Mouse (Mus musculus): ENCODE data around the gene Iqgap2. TPM values are rescaled to one million over a fixed set of nuclear protein-coding genes. Genes with fewer than 3 reads are reported as not detected.

Iqgap2 gene
- total RNA-seq, 2 experiments from 2014 or later = 91.9 to 143 TPM

DNA sequence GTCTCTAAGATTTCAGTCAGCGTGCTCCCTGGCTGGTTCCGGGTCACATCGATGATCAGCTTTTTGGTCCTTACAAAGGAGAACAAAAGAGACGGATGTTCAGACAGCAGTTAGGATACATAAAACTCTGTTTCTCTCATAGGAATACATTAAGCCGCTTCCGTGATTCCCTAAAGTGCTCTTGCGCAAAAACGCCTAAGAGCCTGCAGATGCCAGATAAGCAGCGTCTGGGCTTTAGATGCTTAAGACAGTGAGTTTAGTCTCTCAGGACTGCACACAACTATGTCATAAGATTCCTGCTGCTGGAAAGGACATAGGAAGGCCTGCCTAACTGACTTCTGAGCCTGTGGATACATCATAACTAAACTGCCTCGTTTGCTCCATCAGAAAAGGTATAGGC, 254.0 kb downstream of the Iqgap2 start:
- ATAC-seq (replicated peaks; ENCODE audit: poor library complexity, severe bottlenecking) = no peak

DNA sequence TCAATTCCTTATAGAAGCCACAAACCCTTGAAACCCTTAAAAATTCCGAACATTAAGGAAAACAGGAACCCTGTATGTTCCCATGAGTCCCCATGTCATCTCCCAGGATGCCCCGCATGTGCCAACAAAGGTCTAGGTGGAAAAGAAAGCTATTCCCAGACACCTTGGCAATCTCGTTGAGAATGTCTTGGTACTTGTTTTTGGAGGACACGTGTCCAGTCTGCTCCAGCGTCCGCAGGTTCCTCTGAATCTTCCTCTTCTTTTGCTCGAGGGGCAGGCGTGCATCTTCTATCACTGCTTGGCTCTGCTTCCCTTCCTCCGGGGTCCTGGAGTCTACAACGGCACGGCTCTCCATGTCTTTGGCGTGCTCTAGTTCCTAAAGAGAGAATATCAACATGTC, 256.4 kb downstream of the Iqgap2 start:
- no peak for ATAC-seq (replicated peaks; ENCODE audit: poor library complexity, severe bottlenecking)

DNA sequence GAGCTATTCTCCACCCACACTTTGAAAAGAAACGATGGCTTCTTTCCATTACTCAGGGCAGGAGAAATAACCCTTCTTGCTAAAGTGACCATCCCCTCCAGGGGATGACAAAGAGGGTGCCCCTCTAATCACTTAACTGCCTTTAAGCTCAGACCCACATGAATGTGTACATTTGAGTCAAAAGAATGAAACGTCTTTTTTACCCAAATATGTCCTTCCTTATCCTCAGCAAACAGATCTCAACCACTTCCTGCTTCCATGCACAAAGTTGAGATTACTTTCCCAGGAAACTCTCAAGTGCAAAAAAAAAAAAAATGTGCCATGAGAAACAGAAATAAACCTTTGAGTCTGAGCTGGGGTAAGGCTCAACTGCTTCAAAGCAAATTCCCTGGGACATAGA, 257.3 kb downstream of the Iqgap2 start:
- no peak for ATAC-seq (replicated peaks; ENCODE audit: poor library complexity, severe bottlenecking)

DNA sequence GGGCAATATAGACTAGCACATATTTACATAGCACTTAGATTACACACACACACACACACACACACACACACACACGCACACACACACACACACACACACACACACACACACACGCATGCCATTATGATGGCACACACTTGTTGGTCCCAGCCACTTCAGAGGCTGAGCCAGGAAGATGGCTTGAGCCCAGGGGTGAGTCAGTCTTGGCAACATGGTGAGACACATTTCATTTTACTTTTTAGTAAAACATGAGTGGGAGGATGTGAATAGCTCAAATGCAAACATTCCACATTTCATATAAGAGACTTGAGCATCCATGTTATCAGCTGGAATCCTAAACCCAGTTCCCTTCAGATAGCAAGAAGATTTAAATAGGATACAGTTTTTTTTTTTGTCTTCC, 258.3 kb downstream of the Iqgap2 start:
- no peak for ATAC-seq (replicated peaks; ENCODE audit: poor library complexity, severe bottlenecking)

DNA sequence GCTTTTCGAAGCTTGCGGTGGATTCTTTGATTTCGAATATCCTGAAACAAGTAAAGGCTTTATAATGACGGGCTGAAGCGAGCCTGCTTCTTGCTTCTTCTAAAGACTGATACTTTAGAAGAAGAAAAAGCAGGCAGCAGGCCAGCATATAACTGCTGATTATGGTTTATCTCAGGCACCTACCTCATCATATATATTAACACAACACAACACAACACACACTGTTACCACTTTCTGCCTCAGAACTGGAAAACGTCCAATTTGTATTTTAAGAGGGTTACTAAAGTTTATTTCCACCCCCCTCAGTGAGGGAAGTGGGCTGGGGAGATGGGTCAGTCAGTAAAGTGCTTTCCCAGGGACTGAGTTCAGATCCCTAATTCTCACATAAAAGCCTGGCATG, 259.6 kb downstream of the Iqgap2 start:
- no peak for ATAC-seq (replicated peaks; ENCODE audit: poor library complexity, severe bottlenecking)

DNA sequence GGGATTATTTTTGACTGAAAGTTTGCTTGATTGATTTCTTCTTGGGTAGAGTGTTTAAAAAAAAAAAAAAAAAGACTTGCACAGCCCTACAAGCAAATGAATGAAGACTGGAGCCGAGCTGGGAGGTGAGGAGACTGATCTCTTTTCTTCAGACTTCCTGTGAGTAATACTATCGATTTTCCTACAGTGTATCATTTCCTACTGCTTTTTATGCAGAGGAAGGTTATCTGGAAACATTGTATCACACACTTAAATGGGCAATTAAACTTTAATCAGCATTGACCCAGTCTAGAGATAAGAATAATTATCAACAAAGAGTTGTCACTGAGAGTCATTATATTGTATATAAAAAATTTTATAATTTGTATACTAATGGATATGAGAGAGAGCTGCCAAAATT, 261.0 kb downstream of the Iqgap2 start:
- ATAC-seq (replicated peaks; ENCODE audit: poor library complexity, severe bottlenecking) = no peak

DNA sequence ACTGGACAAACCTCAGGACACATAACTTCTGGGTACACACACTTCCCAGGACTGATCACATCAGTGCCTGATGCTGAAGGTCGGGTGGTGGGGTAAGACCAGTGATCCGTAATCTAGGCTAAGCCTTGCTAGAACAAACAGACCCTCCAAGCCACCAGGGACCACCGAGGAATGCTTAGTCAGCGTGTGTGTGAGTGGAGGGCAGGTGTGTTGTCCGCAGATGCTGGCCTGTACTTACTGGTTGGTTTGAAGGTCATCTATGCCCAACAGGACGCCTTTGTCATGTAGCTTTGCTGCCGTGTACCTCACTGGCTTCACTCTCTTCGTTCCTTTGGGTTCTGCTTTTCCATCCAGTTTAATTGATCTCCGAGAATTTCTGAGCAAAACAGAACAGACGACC, 262.0 kb downstream of the Iqgap2 start:
- no peak for ATAC-seq (replicated peaks; ENCODE audit: poor library complexity, severe bottlenecking)

DNA sequence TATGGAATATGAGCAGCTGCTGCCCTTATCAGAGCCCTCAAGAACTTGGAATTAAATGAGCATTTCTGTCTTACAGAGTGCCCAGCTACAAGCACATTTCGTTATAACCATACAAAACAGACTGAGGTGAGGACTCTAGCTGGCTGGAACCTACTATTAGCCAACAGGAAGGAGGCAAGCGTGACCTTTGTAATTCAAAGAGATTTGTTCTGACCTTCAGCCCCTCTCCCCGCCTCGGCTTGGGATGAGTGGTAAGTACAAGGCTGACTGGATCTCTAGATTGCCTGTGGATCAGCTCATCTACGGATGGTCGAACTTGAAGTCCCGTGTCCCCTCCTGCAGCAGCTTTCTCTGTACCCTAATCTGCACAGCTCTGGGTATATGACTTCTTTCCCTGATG, 265.0 kb downstream of the Iqgap2 start:
- ATAC-seq (replicated peaks; ENCODE audit: poor library complexity, severe bottlenecking) = no peak

DNA sequence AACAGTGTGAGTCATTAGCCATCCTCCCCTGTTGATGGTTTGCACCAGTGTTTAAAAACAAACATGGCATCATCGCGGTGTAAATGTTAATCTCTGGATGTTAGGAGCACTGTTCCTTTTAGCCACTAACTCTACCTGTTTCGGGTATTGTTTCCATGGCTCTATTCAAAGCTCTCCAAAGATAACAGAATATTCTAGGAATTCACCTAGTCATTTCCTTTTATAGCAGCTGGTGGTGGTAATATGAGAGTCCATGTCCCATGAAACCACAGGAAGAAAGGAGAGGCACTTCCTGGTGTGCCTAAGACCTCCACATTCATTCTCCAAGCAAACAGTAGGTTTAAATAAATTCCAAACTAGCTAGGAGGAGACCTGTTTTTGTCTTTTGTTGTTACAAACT, 268.7 kb downstream of the Iqgap2 start:
- no peak for ATAC-seq (replicated peaks; ENCODE audit: poor library complexity, severe bottlenecking)

DNA sequence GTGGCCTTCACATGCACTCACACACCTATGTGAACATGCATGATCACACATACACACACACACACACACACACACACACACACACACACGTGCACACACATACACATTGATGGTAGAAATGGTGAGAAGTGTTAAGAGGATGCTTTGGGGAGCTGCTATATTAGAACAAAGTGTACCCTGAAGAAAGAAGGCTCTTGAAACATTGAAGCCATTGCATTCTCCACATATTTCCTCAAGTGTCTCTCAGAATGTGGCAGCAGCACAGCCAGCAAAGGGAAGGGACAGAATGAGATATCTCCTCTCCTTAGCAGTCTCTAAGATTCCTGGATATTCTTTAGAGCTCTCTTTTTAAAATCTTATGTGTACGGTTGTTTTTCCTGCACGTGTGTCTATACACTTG, 270.2 kb downstream of the Iqgap2 start:
- ATAC-seq (replicated peaks; ENCODE audit: poor library complexity, severe bottlenecking) = no peak

DNA sequence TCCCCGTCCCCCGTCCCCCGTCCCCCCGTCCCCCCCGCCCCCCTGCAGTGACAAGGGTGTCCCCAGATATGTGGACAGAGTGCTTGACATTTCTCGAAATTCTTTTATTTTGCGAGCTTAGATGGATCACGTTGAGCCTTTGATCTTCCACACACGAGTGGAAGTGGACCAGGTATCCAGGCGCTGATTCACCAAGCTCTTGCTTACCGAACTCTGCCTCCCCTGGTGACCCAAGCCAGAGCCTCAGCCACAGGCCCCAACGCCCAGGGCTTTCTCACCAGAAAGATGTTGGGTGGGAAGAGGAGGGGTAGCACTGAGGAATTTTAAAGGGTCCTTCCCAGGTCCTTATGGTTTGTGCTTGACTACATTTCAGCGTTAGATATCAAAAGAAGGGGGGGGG, 272.9 kb downstream of the Iqgap2 start:
- ATAC-seq (replicated peaks; ENCODE audit: poor library complexity, severe bottlenecking) = no peak

DNA sequence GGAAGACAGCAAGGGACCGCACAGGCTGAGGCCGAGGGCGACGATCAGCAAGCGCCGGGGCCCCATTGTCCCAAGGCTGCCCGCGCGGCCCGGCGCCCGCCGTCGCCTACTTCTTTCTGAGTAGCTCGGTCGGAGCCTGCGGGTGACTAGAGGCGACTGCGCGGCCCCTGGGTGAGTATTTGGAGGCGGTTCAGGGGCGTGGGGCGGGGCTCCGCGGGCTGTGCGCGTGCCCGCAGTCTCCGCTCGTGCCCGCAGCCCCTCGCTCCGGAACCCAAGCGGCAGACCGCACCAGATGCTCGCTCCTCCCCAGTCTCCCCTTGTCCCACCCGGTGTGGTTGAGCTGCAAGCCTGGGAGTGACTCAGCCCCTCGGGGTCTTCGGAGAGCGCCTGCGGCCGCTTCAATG, 273.4 kb downstream of the Iqgap2 start, which contains the start of gene F2r:
Gene F2r, minus strand, starts transcription at position 179 of the 404 bp plus-strand sequence.
- ATAC-seq (replicated peaks; ENCODE audit: poor library complexity, severe bottlenecking) = peak; percentile 98

DNA sequence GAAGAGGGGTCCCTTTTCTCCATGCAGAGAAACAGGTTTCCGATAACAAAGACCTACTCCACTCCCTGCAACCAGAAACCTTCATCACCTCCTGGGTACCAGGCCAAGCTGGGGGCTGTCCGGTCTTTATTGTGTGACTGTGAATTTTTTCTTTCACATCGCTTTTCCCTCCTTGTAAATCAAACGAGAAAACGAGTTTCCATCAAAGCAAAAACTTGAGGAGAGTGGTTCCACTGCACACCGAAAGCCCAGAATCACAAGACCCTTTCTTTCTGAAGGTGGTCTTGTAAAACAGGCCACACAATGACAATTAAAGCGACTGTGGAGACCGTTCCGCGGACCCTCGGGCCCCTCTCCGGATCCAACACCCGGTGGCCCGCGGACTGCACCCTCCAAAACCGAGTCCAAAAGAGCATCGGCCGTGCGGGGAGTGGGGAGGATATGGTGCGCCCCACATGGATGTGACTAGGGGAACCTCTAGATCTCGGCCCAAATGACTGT, 274.0 kb downstream of the Iqgap2 start:
- no peak for ATAC-seq (replicated peaks; ENCODE audit: poor library complexity, severe bottlenecking)

DNA sequence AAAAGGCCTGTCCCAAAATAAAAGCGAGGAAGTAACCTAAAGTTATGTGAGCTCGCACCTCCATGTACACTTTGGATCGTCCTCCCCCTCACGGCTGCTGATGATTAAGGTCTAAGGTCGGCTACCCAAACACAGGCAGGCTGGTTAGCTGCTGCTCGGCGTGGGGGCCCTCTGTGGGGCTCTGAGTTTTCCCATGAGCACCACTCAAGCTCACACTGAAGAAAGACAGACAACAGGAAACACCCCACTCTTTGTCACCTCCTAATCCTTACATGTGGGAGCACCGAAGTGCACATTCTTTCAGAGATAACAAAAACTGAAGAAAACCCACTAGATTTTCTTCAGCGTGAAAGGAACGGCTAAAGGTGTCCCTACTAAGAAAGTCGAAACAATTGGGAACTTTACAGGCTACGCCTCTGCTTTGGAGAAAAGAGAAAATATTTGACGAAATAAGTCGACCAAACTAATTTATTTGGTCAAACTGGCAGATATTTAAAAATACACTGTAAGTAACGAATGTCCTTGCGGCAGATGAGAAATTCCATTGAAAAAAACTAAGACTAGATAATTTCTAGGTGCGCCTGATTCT, 274.5 kb downstream of the Iqgap2 start:
- ATAC-seq (replicated peaks; ENCODE audit: poor library complexity, severe bottlenecking) = no peak

DNA sequence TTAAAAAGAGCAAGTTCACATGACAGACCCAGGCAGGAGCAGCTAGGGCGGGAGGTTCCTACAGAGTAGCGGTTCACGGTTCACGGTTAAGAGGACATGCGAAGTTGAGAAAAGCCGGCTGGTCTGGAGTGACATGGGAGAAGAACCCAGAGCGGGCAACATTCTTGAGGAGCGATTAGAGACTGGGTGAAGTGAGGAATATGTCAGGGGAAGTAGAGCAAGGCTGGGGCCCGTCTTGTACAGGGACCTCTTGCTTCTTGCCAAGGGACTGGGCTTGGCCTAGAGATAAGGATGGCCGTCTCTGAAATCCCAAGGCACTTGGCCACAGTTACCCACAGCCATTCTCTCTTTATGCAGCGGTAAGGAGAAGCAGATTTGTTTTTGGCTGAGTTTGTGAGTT, 275.2 kb downstream of the Iqgap2 start:
- ATAC-seq (replicated peaks; ENCODE audit: poor library complexity, severe bottlenecking) = no peak

DNA sequence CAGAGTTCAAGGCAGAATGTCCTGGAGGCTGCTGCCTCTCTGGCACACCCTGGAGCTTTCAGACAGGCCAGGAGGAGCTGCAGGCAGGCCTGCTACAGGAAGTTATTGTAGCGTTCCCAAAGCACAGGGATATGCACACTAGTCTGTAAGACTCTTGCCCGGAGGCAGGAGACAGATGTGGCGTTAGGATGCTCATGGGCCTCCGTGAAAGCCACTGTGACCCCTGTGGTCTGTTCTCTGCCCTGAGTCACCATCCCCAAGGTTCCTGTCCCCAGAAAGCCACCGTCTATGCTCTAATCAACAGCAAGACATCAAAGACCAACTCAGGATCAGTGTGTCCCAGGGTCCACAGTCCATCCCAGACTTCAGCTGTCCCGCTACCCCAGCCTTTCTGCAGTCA, 277.0 kb downstream of the Iqgap2 start:
- ATAC-seq (replicated peaks; ENCODE audit: poor library complexity, severe bottlenecking) = no peak

DNA sequence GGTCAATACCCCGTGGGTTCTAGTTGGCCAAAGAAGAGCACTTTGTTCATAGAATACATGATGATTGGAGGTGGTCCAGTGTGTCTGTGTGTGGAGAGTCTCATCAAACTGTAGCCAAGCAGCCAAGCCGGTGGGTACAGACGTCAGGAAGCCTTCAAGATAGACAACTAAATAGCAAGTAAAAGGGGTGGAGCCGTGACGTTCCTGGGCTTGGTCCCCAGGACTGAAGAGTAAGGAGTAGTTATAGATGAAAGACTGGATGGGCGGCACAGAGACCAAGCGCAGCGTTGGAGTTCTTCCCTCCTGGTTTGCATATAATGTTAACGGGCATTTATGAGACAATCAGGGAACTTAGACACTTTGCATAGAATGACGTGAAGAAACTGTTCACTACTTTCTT, 279.5 kb downstream of the Iqgap2 start:
- ATAC-seq (replicated peaks; ENCODE audit: poor library complexity, severe bottlenecking) = no peak

DNA sequence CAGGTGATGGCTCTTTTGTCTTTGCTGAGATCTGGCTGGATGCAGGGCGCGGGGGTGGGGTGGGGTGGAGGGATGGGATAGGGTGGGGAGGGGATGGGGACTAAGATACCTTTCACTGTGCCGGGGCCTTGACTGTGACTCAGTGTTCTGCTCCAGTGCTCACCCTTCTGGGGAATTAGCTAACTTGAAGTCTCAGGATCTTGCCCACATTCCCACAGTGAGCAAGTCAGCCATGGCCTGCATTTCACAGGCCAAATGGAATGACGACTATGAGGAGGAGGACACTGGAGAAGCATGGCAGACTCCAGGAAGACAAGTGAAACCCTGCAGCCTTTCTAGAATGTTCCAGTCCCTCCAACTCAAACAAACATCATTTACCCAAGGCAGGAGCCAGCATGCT, 280.0 kb downstream of the Iqgap2 start:
- ATAC-seq (replicated peaks; ENCODE audit: poor library complexity, severe bottlenecking) = no peak

DNA sequence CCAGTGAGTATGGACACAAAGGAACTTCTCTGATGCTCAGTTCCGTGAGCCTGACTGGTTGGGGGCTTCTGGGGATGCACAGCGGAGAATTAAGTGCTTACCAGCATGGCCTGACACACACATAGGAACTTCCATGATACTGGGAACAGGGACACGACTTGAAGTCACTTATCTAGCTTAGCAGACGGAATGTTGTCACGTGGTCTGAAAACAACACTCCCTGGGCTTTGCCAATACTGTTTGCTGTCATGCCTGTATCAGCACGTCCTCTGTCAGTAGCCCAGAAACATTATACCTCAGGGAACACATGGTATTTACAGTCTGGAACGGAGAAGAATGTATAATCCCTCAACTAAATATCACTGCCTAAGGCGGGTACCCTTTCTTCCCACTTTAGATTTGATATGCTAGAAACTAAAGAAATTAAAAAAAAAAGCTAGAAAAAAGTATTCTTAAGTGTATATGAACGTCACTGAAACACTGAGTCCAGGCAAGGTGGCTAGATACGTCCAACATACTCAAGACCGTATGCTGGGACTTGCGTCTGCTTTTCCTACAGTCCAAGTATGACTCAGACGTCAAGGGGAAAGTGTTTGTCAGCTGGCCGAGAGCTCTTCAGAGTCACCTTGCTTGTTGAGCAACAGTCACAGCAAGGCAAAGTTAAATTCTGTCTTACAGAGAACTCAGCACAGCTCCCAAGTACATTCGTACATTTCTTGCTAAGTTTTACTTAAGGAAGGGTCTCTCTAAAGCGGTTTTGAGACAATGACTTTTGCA, 280.7 kb downstream of the Iqgap2 start:
- no peak for ATAC-seq (replicated peaks; ENCODE audit: poor library complexity, severe bottlenecking)

DNA sequence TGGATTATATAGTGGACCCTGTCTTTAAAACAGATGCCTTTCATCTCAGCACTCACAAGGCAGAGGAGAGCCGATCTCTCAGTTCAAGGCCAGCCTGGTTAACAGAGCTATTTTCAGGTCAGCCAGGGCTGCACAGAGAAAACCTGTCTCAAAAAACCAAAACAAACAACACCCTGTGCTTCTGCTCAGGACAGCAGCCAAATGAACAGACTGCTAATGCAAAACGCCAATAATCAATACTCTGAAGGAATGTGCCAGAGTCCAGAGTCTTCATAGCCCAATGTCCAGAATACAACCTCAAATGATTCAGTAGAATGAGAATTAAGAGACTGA, 282.7 kb downstream of the Iqgap2 start:
- no peak for ATAC-seq (replicated peaks; ENCODE audit: poor library complexity, severe bottlenecking)

DNA sequence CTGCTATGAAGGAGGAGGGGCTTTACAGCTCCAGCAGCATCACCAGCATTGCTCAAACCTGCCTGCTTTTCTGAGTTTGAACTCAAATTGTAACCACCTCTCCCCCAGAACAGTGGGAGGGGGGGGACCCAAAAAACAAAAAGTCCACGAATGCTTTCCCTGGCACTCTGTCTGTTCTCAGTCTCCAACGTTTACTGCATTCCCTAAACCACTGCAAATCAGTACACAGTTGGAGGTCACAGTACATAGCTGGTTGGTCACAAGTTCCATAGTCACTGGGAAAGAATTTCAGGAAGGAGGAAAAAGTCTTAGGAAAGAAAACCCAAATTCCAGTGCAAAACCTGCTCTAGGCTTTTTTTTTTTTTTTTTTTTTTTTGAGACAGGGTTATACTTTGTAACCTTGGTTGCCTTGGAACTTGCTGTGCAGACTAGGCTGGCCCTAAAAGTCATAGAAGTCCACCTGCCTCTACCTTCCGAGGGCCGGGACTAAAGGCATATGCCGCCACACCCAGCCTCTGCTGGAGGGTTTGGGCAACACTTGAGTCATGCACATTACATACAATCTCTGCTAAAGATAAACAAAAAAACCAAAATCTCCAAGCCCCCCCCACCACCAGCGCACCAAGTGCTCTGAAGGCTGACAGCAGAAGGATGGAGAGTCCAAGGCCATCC, 283.2 kb downstream of the Iqgap2 start:
- ATAC-seq (replicated peaks; ENCODE audit: poor library complexity, severe bottlenecking) = no peak

DNA sequence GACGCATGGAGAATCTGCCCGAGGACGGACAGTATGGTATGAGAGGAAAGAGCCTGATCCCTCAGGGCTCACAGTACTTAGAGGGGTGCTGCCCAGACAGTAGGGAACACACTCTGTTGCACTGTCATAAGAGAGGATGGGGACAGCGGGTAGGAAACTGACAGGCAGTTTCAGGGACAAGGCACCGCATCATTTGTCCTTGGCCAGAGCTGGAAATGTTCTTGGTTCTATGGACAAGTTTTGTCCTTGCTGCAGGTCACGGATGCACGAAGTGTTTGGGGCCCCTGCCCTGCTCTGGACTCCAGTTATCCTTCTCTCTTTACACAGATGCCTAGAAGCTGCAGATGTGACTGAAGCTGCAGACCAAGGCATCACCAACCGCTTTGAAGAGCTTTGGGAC, 284.7 kb downstream of the Iqgap2 start:
- ATAC-seq (replicated peaks; ENCODE audit: poor library complexity, severe bottlenecking) = no peak

Measured in granulocyte monocyte progenitor cell, adult 5-6 weeks (primary cell).